Comparison of ENCODE assay signal across 14 mouse cellular contexts in the genomic region with DNA sequence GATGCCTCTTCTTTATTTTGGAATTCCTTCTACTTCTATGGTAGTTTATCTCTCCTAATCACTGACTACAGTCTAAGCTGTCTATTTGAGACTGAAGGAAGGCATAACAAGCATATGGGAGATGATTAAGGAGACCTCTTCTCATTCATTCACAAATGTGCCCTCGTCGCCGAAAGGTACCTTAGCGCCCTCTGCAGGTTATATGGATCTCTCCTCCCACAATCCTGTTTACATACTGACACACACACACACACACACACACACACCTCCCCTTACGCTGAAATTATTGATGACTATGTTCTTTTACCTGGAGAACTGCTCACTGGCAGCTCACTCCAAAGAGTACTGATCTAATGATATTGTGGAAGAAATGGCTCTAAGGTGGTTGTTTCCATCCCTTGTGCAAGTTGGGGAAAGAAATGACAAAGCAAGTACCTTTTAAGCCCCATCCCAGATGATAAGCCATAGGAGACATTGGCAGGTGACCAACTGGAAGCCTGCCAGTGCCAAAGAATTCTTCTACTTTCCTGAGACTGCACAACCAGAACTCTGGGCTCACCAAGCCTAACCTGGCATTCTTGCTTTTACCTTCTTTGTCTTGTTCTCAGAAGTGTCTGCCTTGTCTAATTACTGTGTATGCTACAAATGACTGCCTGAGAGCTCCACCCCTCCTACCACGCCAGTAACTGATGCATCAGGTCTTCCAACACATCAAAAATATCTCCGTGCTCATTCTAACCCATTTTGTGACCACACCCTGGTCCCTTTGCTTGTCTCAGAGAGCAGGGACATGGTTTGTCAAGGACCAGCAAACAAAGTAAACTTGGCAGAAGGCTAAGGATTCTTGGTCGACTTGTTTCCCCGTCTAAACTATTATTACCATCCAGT.
DNase-seq lines count a peak whose midpoint lies in the region; ATAC-seq and TF ChIP-seq lines count a peak whose summit lies in the region.
"Had no signal": no experiment of that assay in that cellular context is flagged by ENCODE, and none has a peak within 500 bp of the region (broad histone marks: within the 10 kb centered on the region; RNA-seq: fewer than 3 reads in every experiment).

No protein-coding gene starts in this region.

- DNase-seq in heart, postnatal 0 days (ENCODE audit: low spot score): no peak
- DNase-seq in heart, postnatal 36 days: no peak
- no peak for DNase-seq in liver, embryonic 13.5 days
- DNase-seq in ES-CJ7 (ENCODE audit: low read depth, low spot score): peak; percentile 44
- DNase-seq in testis, postnatal 14 days (ENCODE audit: low spot score): no peak
- no peak for DNase-seq in layer of hippocampus, postnatal 36 days
- DNase-seq: adrenal gland, adult 2 months; embryo, embryonic 11 days; gastrocnemius, postnatal 10 days; right cerebral cortex, postnatal 4 days had no signal

- H3K4me2 ChIP-seq in heart, postnatal 0 days (ENCODE audit: low read depth, low read length): no peak overlapping the region
- H3K4me2 ChIP-seq in liver, embryonic 13.5 days: no peak overlapping the region
- H3K4me2 ChIP-seq in liver, embryonic 12.5 days: no peak overlapping the region
- H3K4me2 ChIP-seq: heart, embryonic 15.5 days; limb, embryonic 15.5 days had no signal

- no peaks in the 10 kb centered on the region for H3K27me3 ChIP-seq in heart, postnatal 0 days (ENCODE audit: control insufficient read depth, insufficient read depth, low read length)
- H3K27me3 ChIP-seq in liver, embryonic 13.5 days: no peaks in the 10 kb centered on the region
- no peaks in the 10 kb centered on the region for H3K27me3 ChIP-seq in liver, embryonic 12.5 days (replicated peaks)
- H3K27me3 ChIP-seq: heart, embryonic 15.5 days; limb, embryonic 15.5 days had no signal

- peaks cover 15% of the 10 kb centered on the region for H3K4me1 ChIP-seq in heart, postnatal 0 days (ENCODE audit: control insufficient read depth, insufficient read depth)
- H3K4me1 ChIP-seq in liver, embryonic 13.5 days (replicated peaks): 0 out of 2 replicates have a peak, but pooled peaks cover 6% of the 10 kb centered on the region
- peaks cover 16% of the 10 kb centered on the region for H3K4me1 ChIP-seq in liver, embryonic 12.5 days
- H3K4me1 ChIP-seq in cortical plate, adult 2 months (ENCODE audit: control insufficient read depth, insufficient read depth, low read length): no peaks in the 10 kb centered on the region; the same call in 1 of the 2 replicates
- H3K4me1 ChIP-seq: limb, embryonic 15.5 days had no signal

- H3K4me3 ChIP-seq in heart, postnatal 0 days (ENCODE audit: low read depth, low read length): no peak overlapping the region
- H3K4me3 ChIP-seq in liver, embryonic 13.5 days (replicated peaks): no peak overlapping the region
- no peak overlapping the region for H3K4me3 ChIP-seq in liver, embryonic 12.5 days
- H3K4me3 ChIP-seq in cortical plate, adult 2 months (ENCODE audit: insufficient read depth, low read length): no peak overlapping the region
- H3K4me3 ChIP-seq: heart, embryonic 15.5 days; limb, embryonic 15.5 days had no signal

- no peaks in the 10 kb centered on the region for H3K36me3 ChIP-seq in heart, postnatal 0 days (replicated peaks; ENCODE audit: control insufficient read depth, insufficient read depth, low read length)
- no peaks in the 10 kb centered on the region for H3K36me3 ChIP-seq in liver, embryonic 13.5 days
- no peaks in the 10 kb centered on the region for H3K36me3 ChIP-seq in liver, embryonic 12.5 days
- H3K36me3 ChIP-seq: heart, embryonic 15.5 days; limb, embryonic 15.5 days had no signal

- intact Hi-C loops in heart, postnatal 36 days (cut with DNase I): loop anchor here (5.0 kb wide), 2 partner anchors 114 to 226 kb away; a partner anchor contains a TSS

- H3K9me3 ChIP-seq in heart, postnatal 0 days (replicated peaks; ENCODE audit: control insufficient read depth, low read length): no peaks in the 10 kb centered on the region
- H3K9me3 ChIP-seq in liver, embryonic 13.5 days (replicated peaks): no peaks in the 10 kb centered on the region
- H3K9me3 ChIP-seq in liver, embryonic 12.5 days (replicated peaks): no peaks in the 10 kb centered on the region
- H3K9me3 ChIP-seq: heart, embryonic 15.5 days; limb, embryonic 15.5 days had no signal

- no peak overlapping the region for H3K27ac ChIP-seq in heart, postnatal 0 days (ENCODE audit: low read depth)
- H3K27ac ChIP-seq in liver, embryonic 13.5 days: no peak overlapping the region
- no peak overlapping the region for H3K27ac ChIP-seq in liver, embryonic 12.5 days
- H3K27ac ChIP-seq in cortical plate, adult 2 months (ENCODE audit: insufficient read depth, low read length): no peak overlapping the region
- H3K27ac ChIP-seq: heart, embryonic 15.5 days; limb, embryonic 15.5 days had no signal

- no peak overlapping the region for H3K9ac ChIP-seq in heart, postnatal 0 days (replicated peaks; ENCODE audit: low read depth, low read length)
- no peak overlapping the region for H3K9ac ChIP-seq in liver, embryonic 13.5 days
- H3K9ac ChIP-seq in liver, embryonic 12.5 days: no peak overlapping the region
- H3K9ac ChIP-seq: heart, embryonic 15.5 days; limb, embryonic 15.5 days had no signal

- TF ChIP-seq CTCF in heart, postnatal 0 days (IDR thresholded peaks at IDR 0.05; ENCODE audit: low read depth): 0 out of 2 replicates have a peak, but pooled peaks have one; percentile 7
- peak; percentile 19; the same call in 1 of the 2 replicates for TF ChIP-seq CTCF in cortical plate, adult 2 months (IDR thresholded peaks at IDR 0.05; ENCODE audit: extremely low read depth, insufficient read depth, low read length)

- TF ChIP-seq EP300 in heart, postnatal 0 days (IDR thresholded peaks at IDR 0.05; ENCODE audit: low read depth): no peak

- no peak for ATAC-seq in heart, postnatal 0 days (ENCODE audit: insufficient read depth, low read depth)
- ATAC-seq in liver, embryonic 13.5 days (ENCODE audit: low read depth): 0 out of 2 replicates have a peak, but pooled peaks have one; percentile 57
- ATAC-seq in liver, embryonic 12.5 days: no peak

- no peak for TF ChIP-seq POLR2A in cortical plate, adult 2 months (IDR thresholded peaks at IDR 0.05; ENCODE audit: extremely low read depth, insufficient read depth, low read length)

- 86% methylated on average over 9 of the region's 9 CpGs for WGBS in heart, postnatal 0 days
- 57% methylated on average over 9 of the region's 9 CpGs for WGBS in liver, embryonic 13.5 days (ENCODE audit: insufficient replicate concordance)
- 65% methylated on average over 9 of the region's 9 CpGs for WGBS in liver, embryonic 12.5 days (ENCODE audit: insufficient replicate concordance)
